Mouse (Mus musculus) induced T-regulatory cell, adult 2 months (primary cell): Measurements from ENCODE around the gene Sumf1.

Experiments used
- DNase-seq: peaks from one replicate; pipeline ENCODE4 v3.0.0-alpha.2; 2012; ENCODE audit warnings: low read depth

The Sumf1 gene

DNA sequence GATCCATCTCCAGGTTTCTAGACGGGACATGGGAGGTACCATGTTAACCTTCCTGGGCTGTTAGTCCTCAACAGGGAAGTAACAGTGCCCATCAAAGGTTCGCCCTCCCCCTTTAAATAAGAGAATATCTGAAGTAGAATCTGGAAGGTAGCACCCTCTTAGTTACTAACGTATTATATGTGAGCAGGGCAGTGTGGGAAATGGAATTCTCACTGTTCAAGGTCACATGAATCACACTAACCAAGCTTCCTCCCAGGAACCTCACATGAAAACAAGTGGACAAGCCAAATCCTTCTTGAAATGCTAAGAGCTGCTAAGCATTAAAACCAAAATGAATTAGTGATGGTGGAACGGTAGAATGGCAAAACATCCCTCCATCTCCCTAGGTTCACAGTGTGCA lies 38.7 kb downstream of the Sumf1 start:
- DNase-seq, result no peak

DNA sequence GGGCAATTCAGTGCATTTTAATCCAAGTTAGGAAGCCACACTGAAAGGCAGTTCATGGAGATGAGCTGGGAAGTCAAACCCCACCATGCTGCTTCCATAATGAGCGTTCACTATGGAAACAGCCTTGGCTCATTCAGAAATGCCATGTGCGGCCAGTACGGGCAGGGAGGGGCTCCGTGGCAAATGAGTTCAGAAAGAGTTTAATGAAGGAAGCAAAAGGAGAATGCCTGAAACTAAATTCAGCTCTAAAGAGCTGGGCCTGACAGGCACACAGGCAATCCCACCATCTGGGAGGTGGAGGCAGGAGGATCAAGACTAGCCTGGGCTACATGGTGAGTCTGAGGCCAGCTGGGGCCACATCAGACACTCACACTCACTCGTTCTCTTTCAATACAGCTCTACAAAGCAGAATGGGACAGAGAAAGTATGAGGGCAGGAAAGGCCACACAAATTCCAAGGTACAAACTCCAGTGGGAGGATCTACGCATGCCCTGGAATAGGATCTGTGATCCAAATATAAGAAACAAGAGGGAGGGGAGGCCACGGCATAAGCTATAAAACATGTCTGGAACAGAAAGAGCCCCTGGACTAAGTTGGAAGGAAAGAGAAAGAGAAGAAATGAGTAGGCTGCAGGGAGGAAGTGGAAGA lies 39.3 kb downstream of the Sumf1 start:
- DNase-seq, result no peak

DNA sequence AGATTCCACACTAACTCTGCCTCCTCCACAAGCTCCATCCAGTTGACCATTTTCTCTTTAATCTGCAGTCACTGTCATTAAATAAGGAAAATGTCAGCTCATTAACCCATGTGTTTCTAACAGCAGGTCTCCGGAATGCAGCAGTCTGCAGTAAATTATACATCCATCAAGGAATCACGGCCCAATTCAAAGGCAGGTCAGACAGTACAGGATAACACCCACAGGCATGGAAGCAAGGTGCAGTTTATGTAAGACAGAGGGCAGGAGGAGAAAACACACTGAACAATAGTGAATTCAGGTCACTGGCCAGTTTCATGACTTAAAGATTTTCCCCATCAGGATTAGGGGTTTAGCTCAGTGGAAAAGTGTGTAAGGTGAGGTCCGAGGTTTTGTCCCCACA lies 40.1 kb downstream of the Sumf1 start:
- DNase-seq, result no peak

DNA sequence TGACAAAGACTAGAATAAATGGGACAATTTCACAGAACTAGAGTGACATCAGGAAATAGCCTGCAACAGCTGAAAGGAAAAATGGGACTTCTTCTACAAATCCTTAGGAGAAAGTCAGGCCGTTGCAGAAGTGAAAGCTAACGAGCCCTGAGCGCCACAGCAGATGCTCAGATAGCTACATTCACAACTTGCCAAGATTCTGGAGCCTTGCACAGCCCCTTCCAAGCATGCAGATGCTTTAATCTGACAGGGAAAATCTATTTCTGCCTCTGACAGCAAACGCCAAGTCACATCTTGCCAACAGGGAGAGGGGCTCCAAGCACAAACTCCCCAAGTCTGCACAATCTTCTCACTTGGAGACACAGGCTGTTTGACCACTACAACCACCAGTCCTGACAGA lies 42.6 kb downstream of the Sumf1 start:
- no peak for DNase-seq

DNA sequence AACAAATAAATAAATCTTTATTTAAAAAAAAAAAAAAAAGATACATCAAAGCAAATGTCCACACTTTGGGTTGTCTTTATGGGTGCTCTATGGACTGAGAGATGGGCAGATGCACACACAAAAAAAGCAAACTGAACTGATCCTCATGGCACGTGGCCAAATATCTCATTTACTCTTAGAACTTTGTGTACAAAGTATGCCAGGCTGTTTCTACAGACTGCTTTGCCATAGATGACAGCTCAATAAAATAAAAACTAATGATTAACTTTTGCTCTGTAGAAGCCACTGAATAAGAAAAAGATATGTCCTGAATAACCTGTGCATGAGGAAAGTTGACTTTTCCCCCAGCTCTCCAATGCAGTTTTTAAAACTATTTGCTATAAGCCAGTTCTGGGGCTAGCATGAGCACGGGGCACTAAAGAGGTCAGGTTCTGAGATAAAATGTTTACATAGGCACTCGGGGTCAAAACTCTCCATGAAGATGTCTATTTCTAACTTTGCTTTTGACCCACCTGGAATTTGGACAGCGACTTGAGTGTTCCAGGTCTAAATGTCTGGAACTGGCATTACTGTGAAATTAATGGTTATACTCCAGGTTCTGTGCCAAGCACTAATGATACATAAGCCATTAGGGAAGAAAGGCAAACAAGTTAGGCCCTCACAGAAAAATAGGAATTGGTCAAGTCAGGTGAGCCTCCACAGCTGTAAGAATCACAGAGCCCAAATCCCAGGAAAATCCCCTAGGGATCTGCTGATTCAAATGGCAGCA lies 44.5 kb downstream of the Sumf1 start:
- DNase-seq, result no peak

DNA sequence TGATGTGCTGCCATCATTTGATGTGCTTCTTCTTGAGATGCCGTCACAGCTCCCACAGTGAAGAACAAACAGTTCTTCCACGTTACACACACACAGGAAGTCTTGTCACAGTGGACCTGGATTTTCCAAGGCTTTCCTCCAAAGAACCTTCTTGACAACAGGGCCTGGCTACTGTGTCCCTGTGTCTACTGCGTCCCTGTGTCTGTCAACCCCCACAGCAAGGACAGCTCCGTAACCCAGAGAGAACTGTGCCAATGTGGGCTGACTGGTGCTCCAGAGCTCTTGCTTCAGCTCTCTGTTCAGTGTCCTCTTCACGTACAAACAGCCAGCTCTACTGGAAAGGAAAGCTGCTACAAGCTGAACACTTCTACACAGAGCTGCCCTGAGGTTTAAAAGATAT lies 48.4 kb downstream of the Sumf1 start:
- no peak for DNase-seq

DNA sequence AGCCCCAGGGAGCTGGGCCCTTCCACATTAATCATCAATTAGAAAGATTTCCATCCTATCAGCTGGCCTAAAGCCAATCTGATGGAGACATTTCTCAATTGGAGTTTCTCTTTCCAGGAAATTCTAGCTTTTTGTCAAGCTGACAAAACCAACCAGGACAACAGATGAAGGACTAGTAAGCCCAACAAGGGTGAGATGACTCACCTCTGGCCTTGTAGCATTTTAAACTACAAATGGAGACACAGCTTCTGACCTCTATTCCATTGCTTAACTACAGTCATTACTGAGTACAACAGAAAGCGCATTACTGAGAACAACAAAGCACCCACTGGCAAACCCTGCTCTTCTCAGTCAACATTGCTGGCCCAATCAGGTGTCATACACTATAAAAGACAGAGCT lies 49.1 kb downstream of the Sumf1 start:
- no peak for DNase-seq

DNA sequence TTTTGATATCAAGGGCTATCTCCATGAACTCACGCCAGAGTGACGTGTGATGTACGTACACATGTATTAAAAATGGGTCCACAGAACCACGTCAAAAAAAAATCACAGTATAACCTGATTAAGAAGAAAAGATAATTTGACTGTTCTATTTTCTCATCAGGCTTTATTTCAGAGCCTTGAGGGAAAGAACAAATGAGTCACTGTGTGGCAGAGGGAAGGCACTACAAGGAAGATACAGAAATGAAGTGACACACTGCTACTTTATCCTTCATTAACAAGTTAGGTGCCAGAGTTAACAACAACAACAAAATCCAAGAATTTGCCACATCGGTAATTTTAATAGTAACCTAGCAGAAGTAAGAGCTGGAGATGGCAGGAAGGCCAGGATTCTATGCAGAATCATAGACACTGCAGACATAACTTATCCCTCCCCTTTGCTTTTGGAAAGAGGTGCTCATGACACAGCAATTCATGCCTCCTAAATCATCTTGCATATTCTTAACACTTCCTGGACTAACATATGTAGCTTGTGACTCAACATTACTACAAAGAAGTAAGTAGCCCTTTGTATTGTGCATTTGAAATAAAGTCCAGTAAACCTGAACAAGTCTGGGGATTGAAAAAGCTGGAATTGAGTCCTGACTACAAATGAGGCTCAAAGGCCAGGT lies 53.0 kb downstream of the Sumf1 start:
- no peak for DNase-seq

DNA sequence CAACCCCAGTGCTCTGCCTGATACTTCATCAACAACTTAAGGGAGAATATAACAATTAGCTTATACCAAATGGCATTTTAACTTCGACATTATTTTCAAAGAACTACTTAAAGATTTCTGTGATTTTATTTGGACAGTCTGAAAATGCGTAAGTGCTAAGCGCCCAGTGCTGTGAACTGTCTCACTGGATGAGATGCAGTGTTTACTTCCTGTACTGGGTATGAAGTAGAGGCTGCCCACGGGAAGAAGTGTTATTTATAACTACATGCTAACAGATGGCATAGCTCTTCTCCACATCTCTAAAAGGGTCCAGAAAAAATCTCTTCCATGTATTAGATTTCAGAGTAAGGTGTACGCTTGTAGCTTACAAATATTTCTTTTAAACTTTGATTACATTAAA lies 54.7 kb downstream of the Sumf1 start:
- no peak for DNase-seq

DNA sequence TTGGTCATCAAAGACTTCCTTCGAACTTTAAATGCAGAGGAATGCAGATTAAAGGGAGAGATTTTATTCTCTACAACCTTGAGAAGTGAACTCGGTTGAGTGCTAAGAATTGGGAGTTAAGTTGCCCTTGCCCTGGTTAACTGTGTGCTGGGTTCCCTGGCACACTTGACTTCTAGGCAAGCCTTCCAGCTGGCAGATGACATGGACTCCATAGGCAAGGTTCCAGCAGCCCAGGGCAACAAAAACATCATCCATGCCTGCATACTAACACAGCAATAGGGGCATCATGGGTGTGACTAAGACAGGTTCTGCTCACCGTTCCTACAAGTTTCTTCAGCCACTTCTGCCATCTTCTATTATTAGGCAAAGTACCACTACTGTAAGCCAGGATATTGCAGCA lies 58.8 kb downstream of the Sumf1 start:
- no peak for DNase-seq

DNA sequence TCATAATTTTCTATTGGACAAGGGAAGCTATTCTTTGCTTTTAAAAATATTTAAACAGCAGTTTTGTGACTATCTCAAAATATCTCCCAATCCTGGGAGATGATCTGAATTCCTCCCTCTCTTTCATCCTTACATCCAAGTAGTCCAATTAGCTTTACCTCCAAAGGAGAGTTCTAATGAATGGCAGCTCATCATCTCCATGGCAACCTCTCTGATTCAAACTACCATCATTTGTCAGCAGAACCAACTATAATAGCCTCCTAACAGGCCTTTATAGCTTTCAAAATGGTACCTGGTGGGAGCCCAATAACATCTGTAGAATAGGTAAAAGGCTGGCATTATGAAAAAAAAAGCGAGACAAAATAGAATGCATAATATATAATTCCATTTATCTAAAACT lies 59.9 kb downstream of the Sumf1 start:
- no peak for DNase-seq

DNA sequence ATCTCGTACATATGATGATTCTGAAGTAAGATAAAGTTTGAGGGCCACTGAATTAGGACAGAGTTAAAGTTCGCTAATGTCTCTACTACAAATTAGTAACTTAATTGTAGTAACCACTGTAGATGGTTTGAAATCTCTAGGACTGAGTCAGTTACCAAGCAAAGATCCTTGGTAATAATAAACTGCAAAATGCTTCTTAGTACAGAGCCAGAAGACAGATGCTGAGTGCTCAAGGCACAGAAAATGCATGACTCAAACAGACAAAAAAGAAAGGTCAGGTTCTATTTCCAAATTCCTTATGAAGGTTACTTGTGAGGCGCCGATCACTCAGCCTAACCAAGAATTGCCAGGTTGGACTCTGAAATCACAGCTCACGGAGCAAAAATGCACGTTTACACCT lies 67.5 kb downstream of the Sumf1 start:
- no peak for DNase-seq

DNA sequence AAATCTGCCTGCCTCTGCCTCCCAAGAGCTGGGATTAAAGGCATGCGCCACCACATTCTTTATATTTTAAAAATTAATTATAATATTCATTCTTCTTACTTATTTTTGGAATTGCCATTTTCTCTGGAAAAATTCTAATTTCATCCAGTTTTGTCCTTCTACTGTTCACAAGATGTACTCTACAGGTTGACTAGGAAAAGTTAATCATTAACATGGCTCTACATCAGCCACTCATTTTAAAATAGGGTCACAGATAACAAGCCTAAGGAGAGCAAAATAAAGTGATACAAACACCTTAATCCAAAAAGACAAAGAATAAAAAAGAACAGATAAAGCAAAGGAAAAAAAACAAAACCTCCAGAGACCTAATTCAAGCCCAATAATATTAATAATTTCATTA lies 70.4 kb downstream of the Sumf1 start:
- DNase-seq, result no peak

DNA sequence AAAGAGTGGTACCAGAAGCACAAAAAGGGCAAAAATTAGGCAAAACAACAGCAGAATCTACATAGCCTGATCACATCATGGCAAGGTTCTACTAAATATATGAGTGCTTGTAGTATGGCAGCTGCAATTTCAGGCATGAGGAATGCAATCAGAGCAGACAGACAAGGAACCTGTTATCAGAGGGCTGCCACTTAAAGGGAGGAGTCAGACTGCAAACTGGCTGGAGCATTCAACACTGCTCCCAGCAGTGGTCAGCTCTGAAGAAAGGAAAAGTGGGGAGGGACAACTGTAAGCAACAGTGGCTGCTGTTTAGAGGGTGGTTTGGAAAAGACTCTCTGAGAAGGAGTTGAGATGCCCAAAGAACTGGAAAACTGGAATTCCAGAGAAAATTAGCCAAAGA lies 73.7 kb downstream of the Sumf1 start:
- DNase-seq, result no peak

DNA sequence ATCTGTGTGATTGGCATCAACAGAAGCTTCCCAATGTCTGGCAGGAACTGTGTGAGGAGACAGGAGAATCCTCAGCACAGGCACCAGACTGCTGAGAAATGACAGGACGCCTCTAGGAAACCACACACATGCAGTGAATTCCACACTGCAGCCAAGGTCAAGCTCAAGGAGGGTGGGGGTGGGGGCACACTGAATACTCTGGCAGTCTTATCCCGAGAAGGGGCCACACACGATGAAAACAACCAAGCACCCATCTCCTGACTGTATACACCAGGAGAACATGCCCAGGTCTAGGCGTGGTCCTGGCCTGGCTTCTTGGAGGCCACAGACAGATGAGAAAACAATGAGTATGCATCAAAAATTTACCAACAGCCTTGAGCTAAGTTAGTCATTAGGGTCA lies 75.0 kb downstream of the Sumf1 start:
- no peak for DNase-seq

DNA sequence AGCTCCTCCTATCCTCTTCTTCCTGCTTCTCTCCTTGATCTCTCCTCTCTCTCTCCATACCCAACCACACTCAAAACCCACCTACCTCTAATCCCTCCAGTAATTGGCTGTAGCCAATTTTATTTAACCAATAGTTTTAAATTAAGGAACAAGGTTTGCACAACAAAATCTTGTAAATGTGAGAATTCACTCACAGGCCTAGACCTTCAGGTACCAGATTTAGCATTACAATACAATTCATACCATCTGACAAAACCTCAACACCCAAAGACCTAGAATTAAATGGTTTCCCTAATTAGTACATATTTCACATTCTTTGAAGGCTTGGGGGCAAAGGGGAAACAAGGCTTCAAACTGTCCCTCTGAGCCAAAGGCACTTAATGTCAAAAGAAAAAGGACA lies 78.0 kb downstream of the Sumf1 start:
- no peak for DNase-seq

DNA sequence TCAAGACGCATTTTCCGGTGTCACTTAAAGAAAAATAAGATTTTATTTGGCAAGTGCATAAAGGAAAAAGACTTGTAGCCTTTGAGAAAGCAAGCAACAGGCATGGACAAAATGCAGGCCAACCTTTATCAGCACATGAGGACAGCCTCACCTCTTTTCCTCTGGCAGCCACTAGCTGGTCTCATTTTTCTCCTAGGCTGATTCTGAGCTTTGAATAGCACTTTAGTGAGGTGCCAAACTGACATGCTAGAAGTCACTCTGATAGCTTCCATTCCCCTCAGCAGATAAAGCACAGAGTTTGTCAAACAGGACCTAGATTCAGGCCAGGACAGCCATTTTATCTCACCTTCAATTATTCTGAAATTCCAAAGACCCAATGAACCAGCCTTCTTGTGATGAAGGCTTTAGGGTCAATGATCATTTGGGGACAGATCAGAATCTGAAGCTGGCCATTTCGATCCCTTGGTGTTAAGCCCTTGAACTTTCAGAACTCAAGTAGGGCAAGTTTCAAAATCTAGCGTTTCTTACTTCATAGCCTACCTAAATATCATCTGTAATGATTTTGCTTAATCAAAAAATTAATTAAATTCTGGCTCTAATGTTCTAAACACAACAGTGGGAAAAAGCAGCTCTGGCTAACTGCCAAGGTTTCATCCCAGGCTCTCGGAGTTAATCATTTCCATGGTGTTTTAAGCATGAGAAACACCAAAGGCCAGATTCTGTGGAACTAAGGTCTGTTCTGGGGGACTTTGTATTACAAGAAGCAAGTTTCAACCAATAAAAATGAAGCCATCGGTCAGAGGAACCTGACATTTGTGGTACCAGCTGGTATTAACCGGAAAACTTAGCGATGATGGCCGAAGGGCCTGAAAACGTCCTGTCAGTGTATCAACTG lies 83.2 kb downstream of the Sumf1 start:
- no peak for DNase-seq

DNA sequence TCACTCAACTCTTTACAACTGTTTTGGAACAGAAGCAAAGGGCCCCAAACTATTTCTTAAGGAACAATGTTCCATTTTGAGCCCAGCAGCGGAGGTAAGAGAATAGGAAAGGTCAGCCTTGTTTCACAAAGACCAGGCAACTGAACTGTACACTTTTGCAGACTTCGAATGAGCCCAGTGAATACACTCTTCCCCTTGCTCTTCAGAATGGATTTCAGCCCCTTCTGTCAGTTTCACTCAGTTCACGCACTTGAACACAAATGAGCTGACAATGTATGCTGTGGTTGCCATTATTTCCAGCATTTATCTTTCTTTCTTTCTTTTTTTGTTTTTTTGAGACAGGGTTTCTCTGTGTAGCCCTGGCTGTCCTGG lies 86.5 kb downstream of the Sumf1 start:
- DNase-seq, result no peak

DNA sequence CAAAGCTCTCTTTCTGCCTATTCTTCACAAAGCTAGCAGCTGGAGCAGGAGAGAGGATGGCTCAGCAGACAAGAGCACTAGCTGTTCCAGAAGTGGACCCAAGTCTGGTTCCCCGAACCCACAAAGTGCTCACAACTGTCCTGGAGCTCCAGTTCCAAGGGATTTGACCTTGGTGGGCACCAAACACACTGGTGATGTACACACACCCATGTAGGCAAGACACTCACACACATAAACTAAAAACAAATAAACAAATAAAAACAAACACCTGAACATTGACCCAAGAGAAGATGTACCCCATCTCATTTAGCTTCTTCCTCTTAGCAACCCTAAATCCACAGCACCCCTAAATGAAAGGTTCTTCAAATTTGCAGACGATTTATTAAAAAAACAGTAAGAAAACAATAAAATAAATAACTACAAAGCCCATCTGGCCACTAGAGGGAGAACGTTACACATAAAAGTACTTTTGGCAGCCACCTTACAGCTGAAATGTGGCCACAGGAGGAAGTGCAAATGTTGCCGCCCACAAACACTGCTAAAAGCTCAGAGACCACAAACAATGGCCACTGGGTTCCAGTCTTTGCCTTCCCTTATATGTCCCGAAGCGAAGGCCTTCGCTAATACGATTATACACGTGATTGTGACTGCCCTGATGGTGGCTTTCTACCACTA lies 87.1 kb downstream of the Sumf1 start:
- peak; percentile 91 for DNase-seq

DNA sequence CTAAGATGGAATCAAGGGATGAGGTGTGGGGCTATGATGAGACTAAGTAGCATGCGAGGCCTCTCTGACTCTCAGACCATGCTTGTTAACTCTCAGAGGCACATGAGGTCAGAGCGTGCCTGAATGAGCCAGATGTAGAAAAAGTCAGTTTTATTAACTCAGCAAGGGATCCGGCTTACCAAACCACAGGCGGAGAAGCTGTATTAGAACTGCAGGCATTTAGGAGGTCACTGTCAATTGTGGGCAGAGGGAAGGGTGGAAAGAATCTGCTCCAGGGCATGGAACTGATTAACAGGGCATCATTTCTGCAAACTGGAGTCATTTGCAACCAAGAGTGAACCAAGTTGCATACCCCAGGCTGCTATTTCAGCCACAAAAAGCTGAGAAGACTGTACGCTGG lies 89.9 kb downstream of the Sumf1 start:
- DNase-seq, result no peak

DNA sequence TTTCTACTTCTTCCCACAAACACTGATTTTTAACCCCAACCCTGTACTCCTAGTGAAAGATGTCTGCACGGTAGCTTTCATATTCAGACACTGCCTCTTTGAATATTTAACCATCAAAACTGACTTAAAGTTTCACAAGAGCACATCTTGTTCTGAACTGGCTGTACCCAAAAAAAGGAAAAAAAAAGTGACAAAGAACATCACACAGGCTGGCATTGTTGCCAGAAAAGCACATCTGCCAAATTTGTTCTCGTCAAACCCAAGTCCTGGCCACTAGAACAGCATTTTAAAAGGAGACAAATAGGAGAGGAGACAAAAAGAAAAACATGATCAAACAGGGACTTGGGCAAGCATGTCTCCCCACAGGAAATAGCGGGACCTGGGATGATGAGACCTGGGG lies 91.9 kb downstream of the Sumf1 start:
- DNase-seq, result no peak

DNA sequence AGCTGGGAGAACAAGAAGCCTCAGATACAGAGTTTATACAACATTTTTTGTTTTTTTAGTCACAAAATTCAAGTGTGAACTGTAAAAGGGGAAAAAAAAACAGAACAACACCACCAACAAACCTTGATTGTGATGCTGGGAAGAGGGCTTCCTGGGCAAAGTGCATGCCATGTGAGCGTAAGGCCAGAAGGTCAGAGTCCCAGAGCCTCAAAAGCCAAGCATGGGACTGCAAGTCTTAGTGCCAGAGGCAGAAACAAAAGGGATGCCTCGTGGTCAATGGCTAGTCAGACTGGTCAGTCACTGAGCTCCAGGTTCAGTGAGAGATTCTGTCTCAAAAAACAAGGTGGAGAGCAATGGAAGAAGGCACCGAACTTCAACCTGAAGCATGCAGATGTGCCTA lies 92.7 kb downstream of the Sumf1 start:
- no peak for DNase-seq
